Mouse (Mus musculus): ENCODE measurements around the gene Dmrtc1c2. TPM values are rescaled to one million over a fixed set of nuclear protein-coding genes. Genes with fewer than 3 reads are reported as not detected.
"Not testable (repeated sequence)": the region's sequence is repeated elsewhere in the genome, so short reads cannot be mapped to it uniquely, and the experiment has no call there.

Gene Dmrtc1c2
- not detected in 2 replicates for polyA plus RNA-seq (2012; ENCODE audit: insufficient read depth, insufficient read length, missing spikeins)

DNA sequence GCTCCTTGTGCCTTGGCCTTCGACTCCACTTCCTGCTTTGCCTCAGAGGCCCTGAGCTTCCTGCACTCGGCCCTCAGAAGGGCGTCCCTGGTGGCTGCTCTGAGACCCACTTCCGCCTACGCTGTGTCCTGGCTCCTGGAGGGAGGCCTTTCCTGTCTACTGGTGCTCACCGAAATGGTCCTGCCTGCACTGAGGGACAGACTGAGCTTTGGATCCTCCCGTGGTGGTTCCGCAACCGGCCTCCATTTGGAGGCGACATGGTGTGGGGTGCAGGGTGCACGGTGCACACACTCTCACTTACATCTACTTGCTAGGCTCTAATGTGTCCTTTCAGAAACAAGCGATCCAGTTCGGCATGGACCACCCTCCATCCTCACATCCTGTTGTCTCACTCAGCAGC, at the start of gene Dmrtc1c2:
Gene Dmrtc1c2 (minus strand): TSS at position 101 of the 400 bp plus-strand sequence.
- not testable (repeated sequence) for H3K4me1 ChIP-seq (ENCODE audit: control insufficient read depth, insufficient read depth, insufficient read length, low read length); H3K4me3 ChIP-seq (ENCODE audit: insufficient read depth, low read depth, low read length); H3K27ac ChIP-seq (replicated peaks; ENCODE audit: low read depth, low read length)

DNA sequence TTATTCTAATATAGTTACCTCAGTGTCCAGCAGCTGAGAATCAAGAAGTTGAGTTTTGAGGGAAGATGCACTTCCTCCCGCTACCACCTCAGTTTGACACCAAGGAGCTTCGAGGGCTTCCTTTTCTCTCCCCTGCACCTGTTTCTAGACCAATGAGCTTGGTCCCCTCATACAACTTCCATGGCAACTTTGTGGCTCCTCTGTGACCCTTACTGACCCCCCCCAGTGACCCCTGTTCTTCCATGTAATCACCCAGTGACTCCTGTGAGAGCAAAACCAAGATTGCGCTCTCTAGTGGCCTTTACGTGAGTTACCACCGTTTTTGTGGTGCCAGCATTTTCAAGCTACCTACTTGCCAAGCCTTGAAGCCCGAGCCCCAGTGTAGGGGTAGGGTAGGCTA, 13.5 kb upstream of the Dmrtc1c2 start, which contains the start of gene 1700031F05Rik:
Gene 1700031F05Rik (minus strand): TSS at position 101 of the 400 bp plus-strand sequence.
- Histone ChIP-seq H3K27ac (replicated peaks; ENCODE audit: low read depth, low read length) (no peak within 1 kb of the TSS), H3K4me1 (ENCODE audit: control insufficient read depth, insufficient read depth, insufficient read length, low read length) (no peaks in the 10 kb centered on the region), H3K4me3 (ENCODE audit: insufficient read depth, low read depth, low read length) (no peak within 1 kb of the TSS)

DNA sequence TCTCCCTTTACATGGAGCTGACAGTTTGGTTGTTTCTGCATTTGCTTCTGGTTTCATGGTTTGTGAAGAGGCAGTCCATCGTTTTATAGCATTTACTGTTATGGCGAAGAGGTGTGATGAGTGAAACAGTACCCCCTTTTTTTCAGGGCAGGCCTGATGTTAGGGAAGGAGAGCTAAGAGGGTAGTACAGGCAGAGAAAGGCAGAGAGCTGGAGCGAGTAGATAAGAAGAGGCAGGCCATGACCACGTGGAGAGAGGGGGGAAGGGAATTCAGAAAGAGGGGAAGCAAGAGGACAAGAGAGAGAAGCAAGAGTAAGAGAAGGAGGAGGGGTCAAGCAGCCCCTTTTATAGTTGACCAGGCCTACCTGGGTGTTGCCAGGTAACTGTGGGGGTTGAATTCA, 42.1 kb downstream of the Dmrtc1c2 start:
- Histone ChIP-seq H3K4me1 (ENCODE audit: control insufficient read depth, insufficient read depth, insufficient read length, low read length) (no peaks in the 10 kb centered on the region), H3K4me3 (ENCODE audit: insufficient read depth, low read depth, low read length) (no peak overlapping the region), H3K27ac (replicated peaks; ENCODE audit: low read depth, low read length) (no peak overlapping the region)

DNA sequence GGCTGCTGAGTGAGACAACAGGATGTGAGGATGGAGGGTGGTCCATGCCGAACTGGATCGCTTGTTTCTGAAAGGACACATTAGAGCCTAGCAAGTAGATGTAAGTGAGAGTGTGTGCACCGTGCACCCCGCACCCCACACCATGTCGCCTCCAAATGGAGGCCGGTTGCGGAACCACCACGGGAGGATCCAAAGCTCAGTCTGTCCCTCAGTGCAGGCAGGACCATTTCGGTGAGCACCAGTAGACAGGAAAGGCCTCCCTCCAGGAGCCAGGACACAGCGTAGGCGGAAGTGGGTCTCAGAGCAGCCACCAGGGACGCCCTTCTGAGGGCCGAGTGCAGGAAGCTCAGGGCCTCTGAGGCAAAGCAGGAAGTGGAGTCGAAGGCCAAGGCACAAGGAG, 51.8 kb downstream of the Dmrtc1c2 start, which contains the start of gene Dmrtc1c1:
Gene Dmrtc1c1 (plus strand): TSS at position 301 of the 400 bp plus-strand sequence.
- not testable (repeated sequence) for H3K4me1 ChIP-seq (ENCODE audit: control insufficient read depth, insufficient read depth, insufficient read length, low read length); H3K4me3 ChIP-seq (ENCODE audit: insufficient read depth, low read depth, low read length); H3K27ac ChIP-seq (replicated peaks; ENCODE audit: low read depth, low read length)

Other genes starting within 250 kb of the Dmrtc1c2 start
- 5.0 and 6.6 TPM in 2 replicates for gene Phka1, start 210.4 kb downstream of the Dmrtc1c2 start, polyA plus RNA-seq (2012; ENCODE audit: insufficient read depth, insufficient read length, missing spikeins)
- not detected in 2 replicates for gene Gm3880, start 167.6 kb downstream of the Dmrtc1c2 start, polyA plus RNA-seq (2012; ENCODE audit: insufficient read depth, insufficient read length, missing spikeins)
- not detected in 2 replicates for gene Gm9112, start 147.0 kb downstream of the Dmrtc1c2 start, polyA plus RNA-seq (2012; ENCODE audit: insufficient read depth, insufficient read length, missing spikeins)
- not detected in 2 replicates for gene Dmrtc1b, start 146.8 kb downstream of the Dmrtc1c2 start, polyA plus RNA-seq (2012; ENCODE audit: insufficient read depth, insufficient read length, missing spikeins)
- gene Dmrtc1c1, start 51.7 kb downstream of the Dmrtc1c2 start, polyA plus RNA-seq (2012; ENCODE audit: insufficient read depth, insufficient read length, missing spikeins) = not detected in 2 replicates
- not detected in 2 replicates for gene 1700031F05Rik, start 13.4 kb upstream of the Dmrtc1c2 start, polyA plus RNA-seq (2012; ENCODE audit: insufficient read depth, insufficient read length, missing spikeins)
- 1.5 TPM in 1 of 2 replicates, not detected in the other for gene Dmrtc1a, start 54.1 kb upstream of the Dmrtc1c2 start, polyA plus RNA-seq (2012; ENCODE audit: insufficient read depth, insufficient read length, missing spikeins)
- gene 1700011M02Rik, start 54.3 kb upstream of the Dmrtc1c2 start, polyA plus RNA-seq (2012; ENCODE audit: insufficient read depth, insufficient read length, missing spikeins) = not detected in 2 replicates
- not detected in 2 replicates for gene 1700018G05Rik, start 73.8 kb upstream of the Dmrtc1c2 start, polyA plus RNA-seq (2012; ENCODE audit: insufficient read depth, insufficient read length, missing spikeins)